Mouse (Mus musculus) embryonic facial prominence, embryonic 14.5 days (tissue): ENCODE measurements around the gene Radil. TPM values are rescaled to one million over a fixed set of nuclear protein-coding genes. Genes with fewer than 3 reads are reported as not detected.
A peak's percentile ranks its signal among the peaks of the same experiment; 100 is the strongest.

ENCODE experiments used
- ATAC-seq: fragments of 200-750 bp; cut with Nextera tagmentation; 2 replicates; pipeline ENCODE4 v1.8.0; 2017; ENCODE audit warnings: low read depth, moderate number of reproducible peaks, moderate TSS enrichment
- DNase-seq: peaks from one replicate; pipeline ENCODE4 v3.0.0-alpha.2; 2015; ENCODE audit warnings: low spot score
- H3K27ac ChIP-seq: fragments of 300-500 bp; sonication (generic); replicated peaks from 2 replicates; pipeline ENCODE4 v1.5.1; 2014; ENCODE audit warnings: low read depth, mild to moderate bottlenecking, low read length, moderate library complexity
- H3K27me3 ChIP-seq: fragments of 300-500 bp; sonication (generic); replicated peaks from 2 replicates; pipeline ENCODE4 v1.6.1; 2014; ENCODE audit warnings: low read length; ENCODE audit not compliant: control insufficient read depth, insufficient read depth
- H3K36me3 ChIP-seq: fragments of 300-500 bp; sonication (generic); 2 replicates; pipeline ENCODE4 v1.6.1; 2014; ENCODE audit warnings: low read length, mixed read lengths; ENCODE audit not compliant: control insufficient read depth, insufficient read depth
- H3K4me1 ChIP-seq: fragments of 300-500 bp; sonication (generic); 2 replicates; pipeline ENCODE4 v1.6.1; 2014; ENCODE audit warnings: antibody characterized with exemption, low read length; ENCODE audit not compliant: control insufficient read depth, insufficient read depth
- H3K4me2 ChIP-seq: fragments of 300-500 bp; sonication (generic); 2 replicates; pipeline ENCODE4 v1.6.1; 2014; ENCODE audit warnings: low read depth, mild to moderate bottlenecking, low read length, moderate library complexity, mixed read lengths
- H3K4me3 ChIP-seq: fragments of 300-500 bp; sonication (generic); 2 replicates; pipeline ENCODE4 v1.5.1; 2014; ENCODE audit warnings: low read depth, mild to moderate bottlenecking, low read length
- H3K9ac ChIP-seq: fragments of 300-500 bp; sonication (generic); 2 replicates; pipeline ENCODE4 v1.6.1; 2014; ENCODE audit warnings: low read depth, mild to moderate bottlenecking, low read length, moderate library complexity, mixed read lengths
- H3K9me3 ChIP-seq: fragments of 300-500 bp; sonication (generic); 2 replicates; pipeline ENCODE4 v1.6.1; 2016; ENCODE audit warnings: low read length; ENCODE audit not compliant: control insufficient read depth
- whole genome bisulfite sequencing: fragments of 180-500 bp; shearing (Covaris S2); extraction: QIAGEN DNeasy Blood & Tissue Kit; methylation state at CpG from one replicate; pipeline ENCODE4 v1.1.7; 2014; 5-methylcytosine and 5-hydroxymethylcytosine counted together
- polyA plus RNA-seq: library from polyadenylated mRNA; unstranded; fragments of >200 nt; fragmentation: Nextera tagmentation; extraction: Ambion mirVana; gene quantifications from 2 replicates; pipeline ENCODE4 v1.2.1, GENCODE M21; 2014

The Radil gene
- polyA plus RNA-seq, 1 experiment from 2014 or later = 5.4 TPM

- WGBS = 9% methylated on average over 3 of the region's 3 CpGs
- DNase-seq = peak; percentile 93
- ATAC-seq = peak; percentile 93
These were observed 48.5 kb downstream of the Radil start for GRCm38 (mm10) chr5:142502414-142502813.

GRCm38 (mm10) chr5:142500918-142501317, 50.0 kb downstream of the Radil start:
- no peak for DNase-seq
- Histone ChIP-seq H3K27ac (no peak overlapping the region), H3K4me2 (no peak overlapping the region), H3K9ac (no peak overlapping the region), H3K4me1 (no peaks in the 10 kb centered on the region), H3K9me3 (no peaks in the 10 kb centered on the region), H3K4me3 (no peak overlapping the region), H3K27me3 (no peaks in the 10 kb centered on the region), H3K36me3 (no peaks in the 10 kb centered on the region)
- WGBS = 79% methylated on average over 9 of the region's 10 CpGs
- no peak for ATAC-seq

More at GRCm38 (mm10) chr5:142502414-142502813, 48.5 kb downstream of the Radil start:
- H3K27me3 ChIP-seq = no peaks in the 10 kb centered on the region
- H3K9me3 ChIP-seq = no peaks in the 10 kb centered on the region
- H3K9ac ChIP-seq = no peak overlapping the region
- no peaks in the 10 kb centered on the region for H3K4me1 ChIP-seq
- H3K27ac ChIP-seq = no peak overlapping the region
- no peak overlapping the region for H3K4me3 ChIP-seq
- H3K36me3 ChIP-seq = no peaks in the 10 kb centered on the region
- no peak overlapping the region for H3K4me2 ChIP-seq

- WGBS = 40% methylated on average over 3 of the region's 3 CpGs
- Histone ChIP-seq H3K9me3 (no peaks in the 10 kb centered on the region), H3K4me1 (no peaks in the 10 kb centered on the region), H3K27ac (no peak overlapping the region), H3K4me2 (no peak overlapping the region), H3K9ac (no peak overlapping the region; the same call in 1 of the 2 replicates), H3K4me3 (no peak overlapping the region), H3K36me3 (no peaks in the 10 kb centered on the region), H3K27me3 (no peaks in the 10 kb centered on the region)
- DNase-seq (peak; percentile 27), ATAC-seq (no peak)
These were observed 51.9 kb downstream of the Radil start for GRCm38 (mm10) chr5:142498964-142499363.

GRCm38 (mm10) chr5:142495321-142496096, 55.4 kb downstream of the Radil start:
- no peak overlapping the region for H3K27ac ChIP-seq
- H3K36me3 ChIP-seq = no peaks in the 10 kb centered on the region
- no peaks in the 10 kb centered on the region for H3K4me1 ChIP-seq
- no peaks in the 10 kb centered on the region for H3K9me3 ChIP-seq
- 57% methylated on average over 14 of the region's 14 CpGs for WGBS
- no peak overlapping the region for H3K4me2 ChIP-seq
- ATAC-seq (no peak), DNase-seq (no peak)
- no peak overlapping the region for H3K4me3 ChIP-seq
- H3K9ac ChIP-seq = no peak overlapping the region
- no peaks in the 10 kb centered on the region for H3K27me3 ChIP-seq

- H3K4me1 ChIP-seq = no peaks in the 10 kb centered on the region
- no peaks in the 10 kb centered on the region for H3K27me3 ChIP-seq
- H3K36me3 ChIP-seq = no peaks in the 10 kb centered on the region
- no peak overlapping the region for H3K4me2 ChIP-seq
- no peak for DNase-seq
- H3K27ac ChIP-seq = no peak overlapping the region
- H3K4me3 ChIP-seq = no peak overlapping the region
- WGBS = 76% methylated on average over 3 of the region's 3 CpGs
- no peak overlapping the region for H3K9ac ChIP-seq
- no peaks in the 10 kb centered on the region for H3K9me3 ChIP-seq
- no peak for ATAC-seq
These were observed 57.6 kb downstream of the Radil start for GRCm38 (mm10) chr5:142493307-142493706.

GRCm38 (mm10) chr5:142489955-142490707, 60.8 kb downstream of the Radil start:
- 66% methylated on average over 9 of the region's 9 CpGs for WGBS
- H3K27ac ChIP-seq = no peak overlapping the region
- DNase-seq = no peak
- no peak overlapping the region for H3K4me3 ChIP-seq
- no peaks in the 10 kb centered on the region for H3K27me3 ChIP-seq
- no peaks in the 10 kb centered on the region for H3K36me3 ChIP-seq
- H3K9ac ChIP-seq = no peak overlapping the region
- no peak for ATAC-seq
- no peaks in the 10 kb centered on the region for H3K4me1 ChIP-seq
- no peak overlapping the region for H3K4me2 ChIP-seq
- H3K9me3 ChIP-seq = no peaks in the 10 kb centered on the region

- Histone ChIP-seq H3K36me3 (no peaks in the 10 kb centered on the region), H3K4me3 (no peak overlapping the region), H3K9ac (no peak overlapping the region), H3K27me3 (no peaks in the 10 kb centered on the region), H3K4me1 (no peaks in the 10 kb centered on the region), H3K27ac (no peak overlapping the region), H3K9me3 (no peaks in the 10 kb centered on the region), H3K4me2 (no peak overlapping the region)
- WGBS = 58% methylated on average over 8 of the region's 9 CpGs
- DNase-seq (no peak), ATAC-seq (no peak)
These were observed 64.2 kb downstream of the Radil start for GRCm38 (mm10) chr5:142486654-142487053.

- ATAC-seq (no peak), DNase-seq (no peak)
- H3K27ac ChIP-seq = no peak overlapping the region
- no peaks in the 10 kb centered on the region for H3K36me3 ChIP-seq
- H3K4me3 ChIP-seq = no peak overlapping the region
- H3K27me3 ChIP-seq = no peaks in the 10 kb centered on the region
- peaks cover 6% of the 10 kb centered on the region for H3K4me1 ChIP-seq
- H3K9me3 ChIP-seq = no peaks in the 10 kb centered on the region
- no peak overlapping the region for H3K9ac ChIP-seq
- 95% methylated on average over 5 of the region's 5 CpGs for WGBS
- no peak overlapping the region for H3K4me2 ChIP-seq
These were observed 67.3 kb downstream of the Radil start for GRCm38 (mm10) chr5:142483581-142483980.
